Mouse (Mus musculus) erythroid progenitor cell, adult 5-6 weeks (primary cell): ENCODE data around the gene Fam78a. TPM values are rescaled to one million over a fixed set of nuclear protein-coding genes. Genes with fewer than 3 reads are reported as not detected.
A peak's percentile ranks its signal among the peaks of the same experiment; 100 is the strongest.

Experiments
- ATAC-seq: replicated peaks from 2 replicates; pipeline ENCODE4 v1.8.0; 2016; ENCODE audit warnings: moderate number of reproducible peaks, mild to moderate bottlenecking, moderate TSS enrichment, inconsistent platforms; ENCODE audit not compliant: poor library complexity, low FRiP score, severe bottlenecking
- total RNA-seq, 2 experiments: library from RNA; stranded (forward) in 1 of 2; stranded (reverse) in 1 of 2; fragments of 150-400 nt in 1 of 2; fragments of 186-747, 209-891 nt in 1 of 2; gene quantifications; 2 replicates each; pipeline versions ENCODE4 v1.2.3 to v1.2.4; 2015 to 2017; ENCODE audit warnings: low replicate concordance in 2 of 2

Gene Fam78a
- total RNA-seq, 2 experiments from 2014 or later = 27.7 to 75.5 TPM

DNA sequence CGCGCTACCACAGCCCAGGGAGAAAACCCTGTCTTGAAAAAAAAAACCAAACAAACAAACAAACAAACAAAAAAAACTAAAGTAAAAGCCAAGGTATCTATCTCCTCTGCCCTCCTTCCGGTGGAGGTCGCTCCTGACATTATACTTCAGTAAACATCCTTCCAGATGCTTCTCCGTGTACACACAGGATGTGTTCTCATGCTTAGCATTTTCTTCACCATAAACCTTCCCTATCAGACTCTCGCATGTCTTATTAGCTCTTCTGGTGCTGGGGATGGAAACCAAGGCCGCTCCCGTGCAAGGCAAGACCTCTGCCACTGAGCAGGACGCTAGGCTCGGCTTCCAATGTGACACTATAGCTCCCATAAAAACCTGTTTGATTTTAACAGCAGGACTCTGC lies 6.9 kb downstream of the Fam78a start:
- no peak for ATAC-seq

DNA sequence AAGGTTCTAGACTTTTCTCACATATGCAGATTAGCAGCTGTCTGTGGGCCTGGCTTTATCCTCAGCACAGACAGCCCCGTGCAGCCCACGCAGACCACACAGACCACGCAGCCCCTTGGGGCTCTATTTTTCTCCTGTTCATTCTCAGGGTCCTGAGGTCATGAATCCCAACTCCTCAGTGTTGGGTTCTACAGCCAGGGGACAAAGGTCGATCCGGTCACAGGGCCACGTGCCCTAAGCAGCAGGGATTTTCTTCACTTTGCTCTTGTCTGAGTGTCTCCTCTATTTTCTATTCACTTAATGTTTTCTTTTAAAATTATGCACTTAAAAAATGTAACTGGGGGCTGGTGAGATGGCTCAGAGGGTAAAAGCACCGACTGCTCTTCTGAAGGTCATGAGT lies 9.3 kb downstream of the Fam78a start:
- no peak for ATAC-seq

DNA sequence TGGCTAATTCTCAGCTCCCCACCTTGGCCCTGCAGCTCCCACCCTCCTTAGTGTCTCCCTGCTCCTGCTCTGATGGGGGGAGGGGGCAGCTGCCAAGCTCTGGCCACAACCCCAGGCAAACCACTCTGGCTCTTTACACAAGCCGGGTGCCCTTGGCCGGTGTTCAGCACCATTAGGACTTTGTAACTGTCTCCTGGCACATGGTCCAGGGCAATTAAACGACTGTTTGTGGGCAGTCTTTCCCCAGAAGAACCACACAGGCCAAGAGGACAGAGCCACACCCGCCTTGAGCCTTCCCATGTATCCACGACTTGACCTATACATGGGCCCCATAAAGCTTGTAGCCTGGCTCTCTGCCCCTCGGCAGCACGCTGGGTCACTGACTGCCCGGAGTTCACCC lies 10.3 kb downstream of the Fam78a start:
- no peak; the same call in 1 of the 2 replicates for ATAC-seq

DNA sequence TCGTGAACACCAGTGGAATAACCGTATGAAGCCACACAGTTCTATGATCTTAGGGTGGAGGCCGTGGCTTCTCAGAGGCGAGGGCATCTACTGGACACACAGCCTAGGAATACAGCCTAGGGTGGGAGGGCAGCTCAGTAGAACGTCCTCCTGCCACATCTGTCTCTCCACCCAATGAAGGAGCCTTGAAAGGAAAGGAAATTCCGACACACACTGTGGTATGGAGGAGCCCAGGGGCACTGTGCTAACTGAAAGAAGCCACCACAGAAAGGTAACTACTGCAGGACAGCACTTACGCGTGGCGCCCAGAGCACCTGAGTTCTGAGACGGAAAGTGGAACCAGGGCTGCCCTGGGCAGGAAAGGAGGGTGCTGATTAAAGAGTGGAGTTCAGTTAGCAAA lies 13.9 kb downstream of the Fam78a start:
- no peak for ATAC-seq

DNA sequence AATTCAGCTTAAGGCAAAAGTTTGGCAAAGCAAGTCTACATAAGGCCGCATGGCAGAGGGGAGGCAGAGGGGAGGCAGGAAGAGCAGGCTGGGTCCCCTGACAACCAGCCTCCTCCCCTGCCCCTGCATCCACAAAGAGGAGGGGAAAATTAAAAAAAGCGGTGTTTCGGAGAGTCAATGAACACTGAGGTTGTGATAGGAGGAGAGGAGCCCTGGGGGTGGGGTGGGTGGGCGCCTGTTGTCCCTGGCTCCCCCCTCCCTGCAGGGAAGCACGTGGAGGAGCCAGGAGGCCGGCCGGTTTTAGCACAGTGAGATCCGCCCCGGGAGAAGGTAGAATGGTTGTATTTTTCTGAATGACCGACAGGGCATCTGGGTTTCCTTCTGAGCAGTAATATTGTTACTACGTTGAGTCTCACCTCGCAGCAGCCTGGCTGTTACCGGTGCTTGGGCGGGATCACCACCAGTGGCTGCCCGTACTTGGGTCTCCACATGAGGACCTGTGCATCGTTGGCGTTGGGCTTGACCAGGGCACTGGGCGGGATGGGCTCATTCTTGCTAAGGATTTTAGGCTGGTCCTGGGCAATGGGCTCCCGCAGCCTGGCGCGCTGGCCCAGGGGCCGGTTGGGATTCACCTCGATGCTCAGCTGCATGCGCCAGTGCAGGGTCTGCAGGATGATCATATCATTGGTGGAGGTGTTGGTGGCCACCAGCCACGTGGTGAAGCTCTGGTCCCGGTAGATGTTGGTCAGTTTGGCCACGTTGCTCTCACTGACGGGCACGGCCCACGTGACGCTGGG lies 15.6 kb downstream of the Fam78a start:
- no peak for ATAC-seq

DNA sequence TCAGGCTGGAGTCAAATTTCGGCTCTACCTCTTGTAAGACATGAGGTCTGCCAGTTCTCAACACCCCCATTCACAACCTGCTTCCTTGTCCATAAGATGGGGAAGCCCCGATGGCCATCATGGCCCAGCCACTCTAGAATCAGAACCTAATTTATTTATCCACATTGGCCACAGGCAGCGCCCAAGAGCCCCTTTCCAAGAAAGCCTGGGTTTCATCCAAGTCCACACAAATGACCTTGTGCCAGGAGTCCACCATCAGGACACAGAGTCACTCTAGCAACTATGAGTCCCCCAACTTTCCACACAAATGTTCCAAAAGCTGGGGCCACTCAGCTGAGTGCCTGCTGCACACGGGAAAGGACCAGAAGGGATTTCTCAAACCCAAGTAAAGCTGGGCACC lies 18.7 kb downstream of the Fam78a start:
- ATAC-seq = no peak

DNA sequence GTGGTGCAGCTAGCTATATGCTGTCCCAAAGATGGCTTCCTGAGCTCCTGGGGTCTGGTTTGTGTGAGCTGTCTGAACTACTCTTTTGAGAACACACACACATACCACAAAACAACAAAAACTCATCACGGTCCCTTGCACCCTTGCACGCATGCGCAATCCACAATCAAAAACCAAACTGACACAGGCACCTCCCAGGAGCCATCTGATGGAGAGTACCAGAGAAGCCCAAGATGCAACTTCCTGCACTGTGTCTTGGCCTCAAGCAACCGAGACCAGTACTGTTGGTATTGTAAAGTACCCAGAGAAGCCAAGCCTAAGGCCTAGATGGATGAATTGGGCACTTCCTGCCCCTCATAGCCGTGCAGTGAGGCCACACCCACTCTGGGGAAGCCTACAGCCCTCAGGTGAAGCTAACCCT lies 19.3 kb downstream of the Fam78a start:
- ATAC-seq = no peak

DNA sequence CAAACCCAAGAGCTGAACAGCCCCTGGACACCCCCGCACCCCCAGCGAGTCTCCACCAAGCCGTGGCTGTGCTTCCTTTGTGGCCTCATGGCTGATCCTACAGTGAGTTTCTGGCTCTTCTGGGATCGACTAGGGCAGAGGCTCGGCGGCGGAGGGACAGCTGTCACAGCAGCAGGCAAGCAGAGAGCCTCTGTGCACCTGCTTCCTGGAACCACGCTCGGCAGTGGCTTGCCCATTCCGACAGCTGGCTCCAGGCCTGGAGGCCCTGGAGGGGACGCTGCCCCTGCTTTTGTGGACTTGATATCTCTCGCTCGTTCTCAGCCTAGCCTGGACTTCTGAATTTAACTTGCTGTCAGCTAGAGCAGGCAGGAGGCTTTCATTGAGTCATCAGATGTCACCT lies 19.7 kb downstream of the Fam78a start:
- ATAC-seq = no peak

DNA sequence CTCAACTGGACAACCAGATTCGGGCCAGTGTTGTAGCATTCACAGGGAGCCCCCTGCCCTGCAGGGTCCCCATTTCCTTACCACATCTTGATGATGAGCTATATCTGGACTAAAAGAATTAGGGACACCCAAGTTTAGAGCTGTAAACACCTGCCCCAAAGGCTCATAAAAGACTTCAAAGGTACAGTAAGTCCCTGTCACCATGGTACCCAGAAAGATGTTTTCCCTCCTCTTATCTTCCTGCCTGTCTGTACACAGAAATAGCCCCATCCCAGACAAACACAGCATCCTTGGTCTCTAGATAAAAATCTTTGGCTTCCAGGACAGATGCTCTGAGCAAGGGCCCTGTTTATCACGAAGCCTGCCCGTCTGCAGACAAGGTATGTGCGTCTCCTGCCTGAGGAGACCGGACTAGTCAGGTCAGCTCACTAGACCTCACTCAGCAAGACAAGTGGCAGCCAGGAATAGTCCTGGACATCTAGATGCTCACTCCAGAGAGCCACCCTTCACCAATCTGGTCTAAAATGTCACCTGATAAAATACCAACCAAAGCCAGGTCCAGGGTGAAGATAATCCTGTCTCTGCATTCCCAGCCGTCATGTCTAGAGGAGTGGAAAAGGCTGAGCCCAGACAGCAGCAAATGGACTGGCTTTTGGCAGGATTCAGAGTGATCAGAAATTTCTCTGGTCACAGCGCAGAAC lies 21.1 kb downstream of the Fam78a start:
- ATAC-seq = no peak

DNA sequence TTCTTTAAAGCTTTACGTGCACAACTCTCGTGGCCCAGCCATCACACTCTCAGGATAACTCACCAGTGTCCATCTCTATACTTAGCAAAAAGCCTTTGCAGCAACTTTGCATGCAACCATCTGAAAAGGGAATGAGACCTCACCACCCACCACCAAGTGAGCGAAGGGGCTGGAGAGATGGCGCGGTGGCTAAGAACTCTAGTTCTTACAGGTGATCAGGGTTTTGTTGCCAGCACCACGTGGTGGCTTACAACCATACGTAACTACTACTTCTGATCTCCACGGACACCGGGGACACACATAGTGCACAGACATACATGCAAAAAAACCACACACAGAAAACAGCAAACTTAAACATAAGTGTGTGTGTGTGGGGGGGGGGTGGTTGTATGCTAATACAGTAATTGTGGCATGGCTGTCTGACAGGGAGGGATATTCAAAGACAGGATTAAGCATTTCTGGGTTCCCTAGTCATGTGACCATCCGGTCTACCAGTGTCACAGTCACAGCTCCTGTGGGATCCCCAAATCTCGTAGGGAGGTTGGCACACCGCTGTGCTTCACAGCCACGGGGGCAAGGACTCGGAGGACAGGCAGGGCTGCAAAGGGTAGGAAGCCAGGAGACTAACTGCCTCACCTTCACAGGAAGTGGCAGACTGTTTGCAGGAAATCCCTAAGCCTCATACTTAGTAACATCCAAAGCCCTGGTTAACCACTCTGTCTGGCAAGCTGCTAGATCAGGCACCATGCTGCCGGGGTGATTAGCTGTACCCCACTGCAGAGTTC lies 21.8 kb downstream of the Fam78a start:
- ATAC-seq = no peak

DNA sequence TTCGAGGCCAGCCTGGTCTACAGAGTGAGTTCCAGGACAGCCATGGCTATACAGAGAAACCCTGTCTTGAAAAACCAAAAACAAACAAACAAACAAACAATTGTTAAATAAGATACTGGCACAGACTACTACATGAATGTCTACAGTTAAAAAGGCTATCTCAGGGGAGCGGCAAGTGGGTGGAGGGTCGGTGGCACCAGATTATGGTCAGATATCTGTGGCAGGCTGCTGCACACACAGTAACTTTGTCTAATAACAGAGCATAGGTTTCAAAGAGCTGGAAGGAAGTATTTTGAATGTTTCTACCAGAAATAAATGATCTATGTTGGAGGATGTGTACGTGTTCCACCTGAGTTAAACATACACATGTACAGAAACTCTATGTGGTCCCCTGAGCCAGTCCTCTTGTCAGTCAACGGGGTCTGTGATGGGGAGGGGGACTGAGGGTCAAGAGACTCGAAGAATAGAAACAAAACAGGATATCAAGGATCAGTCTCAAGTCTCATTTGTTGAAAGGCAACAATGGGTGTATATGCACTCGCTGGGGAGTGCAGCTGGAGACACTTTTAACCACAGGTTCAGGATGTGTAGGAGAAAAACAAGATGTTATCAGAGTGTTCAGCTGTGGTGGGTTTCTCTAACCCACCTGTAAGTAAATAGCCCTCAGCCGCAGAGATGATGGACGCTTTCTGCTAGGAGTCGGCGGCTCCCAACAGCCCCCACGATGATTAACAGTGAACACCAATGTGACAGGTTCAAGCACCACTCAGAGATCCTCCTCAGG lies 22.7 kb downstream of the Fam78a start:
- ATAC-seq = peak; percentile 68; the same call in 1 of the 2 replicates

DNA sequence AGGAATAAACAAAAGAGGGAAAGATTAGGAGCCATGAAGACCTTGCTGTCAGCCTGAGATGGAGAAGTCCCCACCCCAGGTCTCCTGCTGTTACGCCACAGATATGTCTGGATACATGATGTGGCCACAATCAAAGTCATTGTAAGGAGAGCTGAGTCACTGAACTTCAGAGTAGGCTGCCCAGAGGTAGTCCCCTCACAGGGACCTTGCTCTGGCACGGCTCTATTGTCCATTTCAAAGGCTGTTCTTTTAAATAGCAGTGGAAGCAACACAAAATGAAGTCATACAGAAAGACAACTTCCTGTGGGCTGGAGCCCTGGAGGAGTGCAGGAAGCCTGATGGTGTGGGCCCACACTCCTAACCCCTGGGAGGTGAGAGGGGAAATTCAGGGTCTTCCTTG lies 23.5 kb downstream of the Fam78a start:
- peak; percentile 61 for ATAC-seq

DNA sequence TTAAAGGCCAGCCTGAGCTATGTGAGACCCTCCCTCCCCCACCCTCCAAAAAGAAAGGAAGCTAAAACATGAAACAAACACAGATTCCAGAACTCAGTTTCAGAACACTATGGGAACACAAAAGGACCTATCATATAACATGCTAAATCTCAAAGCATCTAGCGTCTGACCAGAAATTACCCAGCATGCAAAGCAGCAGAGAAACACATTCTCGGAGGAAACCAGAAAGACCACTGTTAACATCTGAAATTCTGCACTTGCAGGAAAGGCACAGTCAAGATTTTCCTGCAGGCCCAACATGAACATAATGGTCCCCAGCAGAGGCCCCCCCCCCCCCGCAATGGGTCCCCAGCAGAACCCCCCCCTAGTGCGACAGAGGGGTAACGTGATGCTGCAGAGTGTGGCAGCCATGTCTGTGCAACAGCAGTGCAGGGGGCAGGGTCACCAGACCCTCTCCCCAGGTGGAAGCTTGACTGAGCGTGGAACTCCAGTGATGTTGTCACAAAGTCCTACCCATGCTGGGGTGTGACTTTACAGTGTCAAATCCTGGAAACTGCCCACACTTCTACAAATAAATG lies 24.3 kb downstream of the Fam78a start:
- ATAC-seq = no peak

DNA sequence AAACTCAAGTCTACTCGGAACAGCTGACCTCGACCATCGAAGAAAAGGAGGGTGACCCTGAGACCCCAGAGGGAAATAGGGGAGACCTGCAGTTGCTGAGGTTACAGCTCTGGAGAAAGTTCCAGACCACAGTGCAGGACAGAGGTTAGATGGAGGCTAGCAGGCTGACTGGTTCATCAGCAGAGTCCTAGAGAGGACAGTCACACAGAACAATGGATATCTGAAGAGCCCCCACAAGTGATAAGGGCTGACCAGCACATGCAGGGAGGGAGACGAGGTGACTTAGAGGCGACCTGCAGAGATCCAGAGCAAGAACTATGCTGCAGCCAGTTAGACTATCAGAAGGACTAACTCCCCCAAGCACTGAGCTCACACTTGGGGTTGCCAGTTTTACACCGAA lies 25.0 kb downstream of the Fam78a start:
- no peak for ATAC-seq

DNA sequence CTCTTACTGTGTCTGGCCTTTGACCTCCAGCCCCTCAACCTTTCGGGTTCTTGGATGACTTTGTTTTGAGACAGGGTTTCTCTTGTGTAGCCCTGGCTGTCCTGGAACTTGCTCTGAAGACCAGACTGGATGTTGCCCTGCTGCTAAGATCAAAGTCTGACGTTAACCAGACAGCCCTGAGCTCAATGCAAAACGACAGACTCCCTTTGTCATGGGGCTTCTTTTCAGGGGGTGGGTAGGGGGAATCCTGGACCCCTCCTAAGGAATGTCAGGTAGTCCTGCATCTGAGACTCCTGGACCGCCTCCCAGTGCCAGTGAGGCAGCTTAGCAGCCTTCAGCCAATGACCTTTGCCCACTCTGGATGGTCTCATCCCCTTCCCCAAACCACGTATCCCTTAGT lies 25.9 kb downstream of the Fam78a start:
- no peak for ATAC-seq

DNA sequence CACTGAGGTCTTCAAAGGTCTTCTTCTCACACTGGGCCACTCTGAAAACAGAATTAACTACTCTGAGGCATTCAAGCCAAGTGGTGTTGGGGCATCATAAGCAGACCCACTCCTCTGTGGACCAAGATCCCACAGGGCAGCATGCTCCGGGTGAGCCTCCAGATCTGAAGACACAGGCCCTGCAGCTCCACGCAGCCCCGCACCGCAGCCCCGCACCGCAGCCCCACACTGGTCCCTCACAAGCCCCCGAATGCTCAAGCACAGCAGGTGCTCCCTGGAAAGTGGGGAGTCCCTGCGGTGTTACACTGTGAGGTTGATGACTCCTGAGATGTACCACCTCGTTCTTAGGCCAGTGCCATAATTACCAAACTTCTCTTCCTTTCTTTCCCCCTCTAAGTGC lies 26.4 kb downstream of the Fam78a start:
- no peak for ATAC-seq

DNA sequence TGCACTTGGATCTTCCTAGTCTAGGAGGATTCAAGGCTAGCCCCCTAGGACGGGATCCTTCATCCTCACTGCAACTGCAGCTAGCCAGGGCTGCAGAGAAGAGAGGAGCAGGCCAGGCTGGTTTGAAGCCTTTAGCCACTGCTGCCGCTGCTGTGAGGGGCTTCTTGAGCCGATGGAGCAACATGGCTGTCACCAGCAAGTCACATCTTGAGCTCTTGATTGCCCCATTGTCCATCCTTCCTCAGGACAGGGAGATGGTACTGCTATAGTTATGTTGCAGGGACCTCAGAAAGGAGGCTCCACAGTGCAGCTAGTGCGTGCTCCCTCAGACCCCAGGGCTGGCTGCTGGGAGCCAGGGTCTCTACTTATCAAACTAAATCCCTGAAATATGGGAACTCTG lies 26.9 kb downstream of the Fam78a start:
- ATAC-seq = no peak

DNA sequence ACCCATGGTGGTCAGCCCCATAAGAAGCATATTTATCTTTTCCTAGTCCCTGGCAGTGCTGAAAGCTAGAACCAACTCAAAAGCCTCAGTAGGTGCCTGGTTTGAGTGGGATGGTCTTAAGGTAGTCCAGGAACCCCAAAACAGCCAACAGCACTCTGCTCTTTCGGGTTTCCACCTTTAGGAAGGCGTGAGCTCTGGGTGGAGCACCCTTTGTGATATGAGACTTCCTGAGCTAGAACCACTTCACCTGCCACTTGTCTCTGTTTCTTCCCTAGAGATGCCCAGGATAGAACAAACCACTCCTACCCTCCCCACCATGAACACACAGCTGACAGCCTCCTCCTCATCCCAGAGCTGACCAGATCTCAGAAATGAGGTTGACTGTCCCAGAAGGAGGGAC lies 27.3 kb downstream of the Fam78a start:
- ATAC-seq = no peak

DNA sequence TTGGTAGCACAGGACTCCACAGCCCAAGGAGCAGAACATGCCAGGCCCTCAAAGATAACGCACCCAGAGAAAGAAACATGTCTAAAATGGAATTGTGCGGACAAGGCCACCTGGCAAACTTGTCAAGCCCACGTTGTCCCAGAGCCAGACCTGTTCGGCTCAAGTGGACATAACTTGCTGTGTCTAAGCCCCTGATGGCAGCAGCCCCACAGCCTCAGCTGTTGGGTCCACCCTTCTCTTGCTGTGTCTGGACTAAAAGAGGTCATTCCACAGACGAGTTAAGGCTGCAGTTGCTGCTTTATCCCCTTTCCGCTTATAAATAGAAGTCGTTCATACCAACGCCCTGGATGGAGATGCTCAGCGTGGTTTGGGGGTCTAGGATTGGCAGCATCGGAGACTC lies 28.1 kb downstream of the Fam78a start:
- no peak for ATAC-seq
